Mouse (Mus musculus) small intestine, adult 2 months (tissue): ENCODE data around the gene Pcx.

Source experiments
- CTCF ChIP-seq: fragments of 200-500 bp; IDR thresholded peaks from 2 replicates; pipeline ENCODE4 v1.5.1; 2012; ENCODE audit warnings: low read depth, mild to moderate bottlenecking, control low read depth, inconsistent platforms, low read length, moderate library complexity, mixed read lengths; ENCODE audit not compliant: insufficient replicate concordance, insufficient read length; ENCODE audit errors: extremely low read depth
- POLR2A ChIP-seq: fragments of 200-500 bp; IDR thresholded peaks from 2 replicates; pipeline ENCODE4 v1.6.1; 2012; ENCODE audit warnings: low read depth, mild to moderate bottlenecking, control low read depth, inconsistent platforms, low read length, moderate library complexity

DNA sequence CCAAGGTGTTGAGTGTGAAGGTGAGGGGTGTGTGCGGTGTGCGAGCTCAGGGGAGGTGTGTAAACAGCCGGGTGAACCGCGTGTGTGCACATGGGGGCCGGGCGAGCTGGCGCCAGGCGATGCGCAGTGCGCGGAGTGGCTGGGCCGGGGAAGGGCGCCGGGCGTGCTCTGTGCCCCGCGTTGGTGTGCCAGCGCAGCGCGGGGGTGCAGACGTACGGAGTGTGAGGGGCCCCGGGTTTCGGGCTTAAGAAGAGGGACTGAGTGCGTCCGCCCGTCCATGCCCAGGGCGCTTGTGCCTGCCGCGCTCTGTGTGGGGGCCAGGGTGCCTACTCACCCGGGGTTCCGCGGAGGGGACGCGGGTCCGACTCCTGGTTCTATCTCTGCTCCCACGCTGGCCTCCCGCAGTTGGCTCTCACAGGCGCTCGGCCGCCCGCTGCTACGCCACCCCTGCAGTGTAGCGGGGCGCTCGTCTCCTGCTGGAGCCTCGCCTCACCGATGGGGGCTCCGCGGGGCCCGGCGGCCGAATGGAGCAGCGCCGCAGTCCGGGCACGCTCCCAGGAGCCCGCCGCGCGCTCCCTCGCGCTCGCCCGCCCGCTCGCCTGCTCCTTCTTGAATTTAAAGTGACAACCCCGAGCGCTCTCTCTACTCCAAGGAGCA, 33.5 kb upstream of the Pcx start:
- TF ChIP-seq CTCF (no peak), POLR2A (no peak)
